Mouse (Mus musculus): ENCODE data around the gene B4galnt3. TPM values are rescaled to one million over a fixed set of nuclear protein-coding genes. Genes with fewer than 3 reads are reported as not detected.

The B4galnt3 gene
- polyA plus RNA-seq, 1 experiment from 2014 or later: 0.18 TPM

DNA sequence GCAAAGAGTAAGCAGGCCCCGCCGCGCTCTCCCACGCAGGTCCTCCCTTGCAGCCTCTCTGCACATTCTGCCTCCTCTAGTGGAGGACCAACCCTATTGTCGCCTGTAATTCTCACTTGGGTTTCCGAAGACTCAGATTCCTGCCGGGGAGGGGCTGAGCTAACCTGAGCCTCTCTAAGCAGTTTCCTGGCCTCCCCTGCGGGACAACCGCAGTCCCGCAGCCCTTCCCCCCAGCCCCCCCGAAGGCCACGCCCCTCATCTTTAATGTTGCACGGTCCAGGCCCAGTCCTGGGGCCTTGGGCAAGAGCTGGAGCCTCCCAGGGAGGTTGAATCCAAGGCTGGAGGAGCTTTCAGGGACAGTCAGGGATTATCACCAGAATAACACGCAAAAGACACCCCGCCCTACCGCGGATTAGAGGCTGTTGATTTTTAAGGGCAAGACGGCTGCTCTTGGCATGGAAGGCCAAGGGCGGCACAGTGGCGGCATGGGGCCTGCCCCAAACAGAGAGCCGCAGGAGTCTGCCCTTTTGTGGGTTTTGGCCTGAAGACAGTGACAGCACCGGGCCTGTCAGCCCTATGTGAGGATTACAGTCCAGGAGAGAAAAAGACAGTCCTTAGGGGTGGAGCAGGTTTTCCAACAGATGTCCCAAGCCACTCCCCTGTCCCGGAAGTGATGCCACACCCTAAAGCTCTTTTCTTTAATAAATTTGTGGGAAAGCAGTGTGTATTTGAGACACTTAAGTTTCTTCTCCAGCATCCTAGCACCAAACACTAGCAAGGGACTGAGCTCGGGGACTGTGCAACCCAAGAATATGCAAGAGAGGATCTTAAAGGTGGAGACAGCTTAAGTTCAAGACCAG lies 105.8 kb downstream of the B4galnt3 start:
- Histone ChIP-seq H3K9ac (replicated peaks; ENCODE audit: low read length) (0 out of 2 replicates have a peak overlapping the region, but pooled peaks have one; percentile 4), H3K4me1 (ENCODE audit: control insufficient read depth, insufficient read depth, low read length) (no peaks in the 10 kb centered on the region; the same call in 1 of the 2 replicates), H3K36me3 (replicated peaks; ENCODE audit: control insufficient read depth, insufficient read depth, low read depth, low read length) (no peaks in the 10 kb centered on the region), H3K4me2 (ENCODE audit: low read depth, low read length) (peak overlapping the region; percentile 27), H3K4me3 (ENCODE audit: low read depth, low read length) (no peak overlapping the region), H3K27ac (replicated peaks; ENCODE audit: low read depth, low read length) (no peak overlapping the region), H3K9me3 (replicated peaks; ENCODE audit: control insufficient read depth, low read length) (no peaks in the 10 kb centered on the region), H3K27me3 (ENCODE audit: control insufficient read depth, insufficient read depth, low read length) (no peaks in the 10 kb centered on the region)
- DNase-seq (ENCODE audit: low spot score) (peak; percentile 58), ATAC-seq (replicated peaks; ENCODE audit: insufficient number of reproducible peaks, low FRiP score, low TSS enrichment, low read depth) (peak; percentile 51)
- 16% methylated on average over 24 of the region's 24 CpGs for WGBS

DNA sequence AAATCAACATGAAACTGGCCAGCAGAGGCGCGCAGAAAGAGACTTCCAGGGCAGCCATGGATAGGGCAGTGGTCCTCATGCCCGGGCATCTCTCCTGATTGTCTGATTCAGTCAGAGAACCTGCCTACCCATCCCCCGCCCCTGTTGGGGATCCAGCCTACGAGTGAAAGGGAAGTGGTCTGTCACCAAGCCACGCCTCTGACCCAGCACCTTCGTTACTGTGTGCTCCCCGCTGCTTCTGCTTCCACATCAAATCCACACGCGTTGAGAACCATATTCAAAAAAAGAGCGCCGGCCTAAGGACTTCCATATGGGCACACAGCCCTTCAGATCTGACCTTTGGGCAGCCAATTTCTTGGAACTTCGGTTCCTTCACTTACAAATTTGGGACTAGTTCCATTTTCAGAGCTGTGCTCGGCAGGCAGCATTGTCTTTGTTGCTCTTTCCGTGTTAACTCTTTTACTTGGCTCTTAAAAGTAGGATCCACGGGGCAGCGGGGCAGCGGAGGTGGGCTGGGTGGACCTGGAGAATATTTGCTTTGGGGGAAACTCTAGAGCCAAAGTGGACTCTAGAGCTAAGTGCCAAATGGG lies 106.7 kb downstream of the B4galnt3 start:
- Histone ChIP-seq H3K27ac (replicated peaks; ENCODE audit: low read depth, low read length) (no peak overlapping the region), H3K9ac (replicated peaks; ENCODE audit: low read length) (peak overlapping the region; percentile 18), H3K27me3 (ENCODE audit: control insufficient read depth, insufficient read depth, low read length) (no peaks in the 10 kb centered on the region), H3K4me1 (ENCODE audit: control insufficient read depth, insufficient read depth, low read length) (no peaks in the 10 kb centered on the region; the same call in 1 of the 2 replicates), H3K4me2 (ENCODE audit: low read depth, low read length) (peak overlapping the region; percentile 27), H3K36me3 (replicated peaks; ENCODE audit: control insufficient read depth, insufficient read depth, low read depth, low read length) (no peaks in the 10 kb centered on the region), H3K4me3 (ENCODE audit: low read depth, low read length) (no peak overlapping the region), H3K9me3 (replicated peaks; ENCODE audit: control insufficient read depth, low read length) (no peaks in the 10 kb centered on the region)
- 11% methylated on average over 18 of the region's 18 CpGs for WGBS
- ATAC-seq (replicated peaks; ENCODE audit: insufficient number of reproducible peaks, low FRiP score, low TSS enrichment, low read depth) (no peak), DNase-seq (ENCODE audit: low spot score) (peak; percentile 63)

DNA sequence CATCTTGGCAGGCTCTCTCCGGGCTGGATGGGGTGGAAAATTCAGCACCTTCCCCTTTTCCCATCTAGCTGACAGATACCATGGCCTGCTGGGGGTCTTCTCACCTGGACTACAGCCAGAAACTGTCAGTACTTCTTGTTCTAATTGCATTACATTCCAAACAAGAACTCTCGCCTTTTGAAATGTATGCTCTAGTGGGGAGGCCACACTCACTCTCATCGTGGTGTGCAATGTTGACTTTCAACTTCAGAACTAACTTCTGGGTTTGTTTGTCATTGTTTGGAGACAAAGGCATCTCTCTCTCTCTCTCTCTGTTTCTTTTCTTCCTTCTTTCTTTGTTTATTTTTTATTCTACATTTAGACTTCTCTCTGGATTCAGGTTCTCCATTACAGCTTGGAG lies 107.8 kb downstream of the B4galnt3 start:
- DNase-seq (ENCODE audit: low spot score) (no peak), ATAC-seq (replicated peaks; ENCODE audit: insufficient number of reproducible peaks, low FRiP score, low TSS enrichment, low read depth) (no peak)
- Histone ChIP-seq H3K9me3 (replicated peaks; ENCODE audit: control insufficient read depth, low read length) (no peaks in the 10 kb centered on the region), H3K36me3 (replicated peaks; ENCODE audit: control insufficient read depth, insufficient read depth, low read depth, low read length) (no peaks in the 10 kb centered on the region), H3K4me3 (ENCODE audit: low read depth, low read length) (no peak overlapping the region), H3K9ac (replicated peaks; ENCODE audit: low read length) (no peak overlapping the region), H3K4me2 (ENCODE audit: low read depth, low read length) (no peak overlapping the region), H3K4me1 (ENCODE audit: control insufficient read depth, insufficient read depth, low read length) (no peaks in the 10 kb centered on the region; the same call in 1 of the 2 replicates), H3K27ac (replicated peaks; ENCODE audit: low read depth, low read length) (no peak overlapping the region), H3K27me3 (ENCODE audit: control insufficient read depth, insufficient read depth, low read length) (no peaks in the 10 kb centered on the region)
- WGBS: 54% methylated on average over 3 of the region's 3 CpGs

DNA sequence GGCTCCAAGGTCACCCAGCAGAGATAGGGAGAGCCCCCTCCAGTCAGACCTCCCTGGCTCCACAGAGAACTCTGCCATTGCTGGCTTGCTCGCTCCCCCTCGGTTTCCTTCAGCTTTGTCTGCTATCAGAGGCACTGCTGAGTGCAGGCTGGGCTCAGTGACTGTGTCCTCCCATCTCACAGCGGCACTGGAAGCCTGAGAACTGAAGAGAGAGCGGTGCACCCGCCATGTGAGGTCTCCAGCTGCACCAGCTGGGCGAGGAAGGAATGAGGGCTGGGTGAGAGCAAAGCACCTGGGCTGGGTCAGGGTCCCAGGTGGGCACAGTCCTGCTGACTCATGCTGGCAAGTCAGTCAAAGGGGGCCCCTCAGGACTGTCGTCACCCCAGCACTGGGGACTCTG lies 108.6 kb downstream of the B4galnt3 start:
- DNase-seq (ENCODE audit: low spot score): no peak
- H3K9me3 ChIP-seq (replicated peaks; ENCODE audit: control insufficient read depth, low read length): no peaks in the 10 kb centered on the region
- no peak overlapping the region for H3K27ac ChIP-seq (replicated peaks; ENCODE audit: low read depth, low read length)
- H3K4me1 ChIP-seq (ENCODE audit: control insufficient read depth, insufficient read depth, low read length): no peaks in the 10 kb centered on the region; the same call in 1 of the 2 replicates
- no peak overlapping the region for H3K4me3 ChIP-seq (ENCODE audit: low read depth, low read length)
- no peaks in the 10 kb centered on the region for H3K27me3 ChIP-seq (ENCODE audit: control insufficient read depth, insufficient read depth, low read length)
- WGBS: 69% methylated on average over 7 of the region's 7 CpGs
- no peak for ATAC-seq (replicated peaks; ENCODE audit: insufficient number of reproducible peaks, low FRiP score, low TSS enrichment, low read depth)
- no peak overlapping the region for H3K9ac ChIP-seq (replicated peaks; ENCODE audit: low read length)
- no peaks in the 10 kb centered on the region for H3K36me3 ChIP-seq (replicated peaks; ENCODE audit: control insufficient read depth, insufficient read depth, low read depth, low read length)
- H3K4me2 ChIP-seq (ENCODE audit: low read depth, low read length): no peak overlapping the region

DNA sequence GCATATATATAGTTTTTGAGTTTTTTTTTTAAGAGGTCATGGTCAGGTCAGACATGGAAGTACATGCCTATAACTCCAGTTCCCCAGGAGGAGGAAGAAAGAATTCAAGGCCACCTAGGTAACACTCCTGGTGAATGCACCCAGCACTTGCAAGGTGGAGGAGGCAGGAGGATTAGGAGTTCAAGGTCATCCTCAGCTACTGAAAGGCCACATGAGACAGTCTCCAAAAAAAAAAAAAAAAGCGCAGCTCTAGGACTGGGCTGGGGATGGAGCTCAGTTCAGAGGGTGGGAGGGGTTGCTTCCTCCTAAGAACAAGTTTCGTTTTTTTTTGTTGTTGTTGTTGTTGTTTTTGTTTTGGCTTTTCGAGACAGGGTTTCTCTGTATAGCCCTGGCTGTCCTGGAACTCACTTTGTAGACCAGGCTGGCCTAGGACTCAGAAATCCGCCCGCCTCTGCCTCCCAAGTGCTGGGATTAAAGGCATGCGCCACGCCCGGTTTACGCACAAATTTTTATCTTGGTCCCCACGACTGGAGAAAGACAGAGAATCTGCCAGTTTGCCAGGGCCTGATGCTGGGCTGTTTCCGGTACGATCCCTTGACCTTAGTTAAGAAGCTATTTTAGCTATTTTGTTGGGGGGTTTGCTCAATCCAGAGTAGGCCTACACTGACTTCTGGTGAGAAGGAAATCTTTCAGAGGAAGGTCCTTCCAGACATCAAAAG lies 109.2 kb downstream of the B4galnt3 start:
- no peak overlapping the region for H3K9ac ChIP-seq (replicated peaks; ENCODE audit: low read length)
- H3K4me1 ChIP-seq (ENCODE audit: control insufficient read depth, insufficient read depth, low read length): no peaks in the 10 kb centered on the region; the same call in 1 of the 2 replicates
- no peaks in the 10 kb centered on the region for H3K36me3 ChIP-seq (replicated peaks; ENCODE audit: control insufficient read depth, insufficient read depth, low read depth, low read length)
- WGBS: 91% methylated on average over 12 of the region's 12 CpGs
- H3K27ac ChIP-seq (replicated peaks; ENCODE audit: low read depth, low read length): no peak overlapping the region
- DNase-seq (ENCODE audit: low spot score) (no peak), ATAC-seq (replicated peaks; ENCODE audit: insufficient number of reproducible peaks, low FRiP score, low TSS enrichment, low read depth) (no peak)
- H3K4me3 ChIP-seq (ENCODE audit: low read depth, low read length): no peak overlapping the region
- H3K27me3 ChIP-seq (ENCODE audit: control insufficient read depth, insufficient read depth, low read length): no peaks in the 10 kb centered on the region
- no peaks in the 10 kb centered on the region for H3K9me3 ChIP-seq (replicated peaks; ENCODE audit: control insufficient read depth, low read length)
- no peak overlapping the region for H3K4me2 ChIP-seq (ENCODE audit: low read depth, low read length)

DNA sequence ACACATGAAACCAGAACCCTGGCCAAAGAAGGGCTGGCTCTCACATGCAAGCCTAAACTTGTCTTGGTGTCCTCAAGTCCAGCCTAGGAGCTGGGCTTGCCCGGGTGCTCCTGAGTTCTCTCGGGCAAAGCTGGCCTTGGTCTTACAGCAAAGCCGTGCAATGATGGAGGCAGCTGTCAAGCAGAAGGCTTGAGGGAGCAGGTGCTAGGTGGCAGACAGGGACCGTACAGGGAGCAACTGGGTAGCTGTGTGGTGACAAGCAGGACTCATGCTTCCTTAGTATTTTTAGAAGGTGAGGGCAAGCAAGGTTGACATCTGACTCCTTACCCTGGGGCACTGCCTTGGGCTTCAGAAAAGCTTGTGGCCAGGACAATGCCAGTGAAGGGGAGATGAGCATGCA lies 110.6 kb downstream of the B4galnt3 start:
- DNase-seq (ENCODE audit: low spot score) (no peak), ATAC-seq (replicated peaks; ENCODE audit: insufficient number of reproducible peaks, low FRiP score, low TSS enrichment, low read depth) (no peak)
- H3K36me3 ChIP-seq (replicated peaks; ENCODE audit: control insufficient read depth, insufficient read depth, low read depth, low read length): no peaks in the 10 kb centered on the region
- no peak overlapping the region for H3K9ac ChIP-seq (replicated peaks; ENCODE audit: low read length)
- H3K9me3 ChIP-seq (replicated peaks; ENCODE audit: control insufficient read depth, low read length): no peaks in the 10 kb centered on the region
- WGBS: 96% methylated on average over 4 of the region's 4 CpGs
- no peaks in the 10 kb centered on the region for H3K27me3 ChIP-seq (ENCODE audit: control insufficient read depth, insufficient read depth, low read length)
- no peak overlapping the region for H3K27ac ChIP-seq (replicated peaks; ENCODE audit: low read depth, low read length)
- no peaks in the 10 kb centered on the region; the same call in 1 of the 2 replicates for H3K4me1 ChIP-seq (ENCODE audit: control insufficient read depth, insufficient read depth, low read length)
- no peak overlapping the region for H3K4me2 ChIP-seq (ENCODE audit: low read depth, low read length)
- H3K4me3 ChIP-seq (ENCODE audit: low read depth, low read length): no peak overlapping the region

DNA sequence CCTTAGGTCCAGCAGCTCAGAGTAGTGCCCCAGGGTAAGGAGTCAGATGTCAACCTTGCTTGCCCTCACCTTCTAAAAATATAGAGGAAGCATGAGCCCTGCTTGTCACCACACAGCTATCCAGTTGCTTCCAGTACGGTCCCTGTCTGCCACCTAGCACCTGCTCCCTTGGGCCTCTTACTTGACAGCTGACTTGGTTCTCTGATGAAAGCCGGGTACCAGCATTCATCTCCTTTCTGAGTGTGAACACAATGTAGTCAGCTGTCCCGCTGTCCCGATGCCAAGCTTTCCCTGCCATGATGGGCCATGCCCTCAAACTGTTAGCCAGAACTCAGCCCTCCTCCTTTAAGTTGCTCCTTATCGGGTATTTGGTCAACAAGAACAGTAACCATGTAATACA lies 112.2 kb downstream of the B4galnt3 start:
- H3K27me3 ChIP-seq (ENCODE audit: control insufficient read depth, insufficient read depth, low read length): no peaks in the 10 kb centered on the region
- WGBS: 86% methylated on average over 5 of the region's 5 CpGs
- H3K27ac ChIP-seq (replicated peaks; ENCODE audit: low read depth, low read length): no peak overlapping the region
- DNase-seq (ENCODE audit: low spot score) (no peak), ATAC-seq (replicated peaks; ENCODE audit: insufficient number of reproducible peaks, low FRiP score, low TSS enrichment, low read depth) (no peak)
- no peaks in the 10 kb centered on the region for H3K36me3 ChIP-seq (replicated peaks; ENCODE audit: control insufficient read depth, insufficient read depth, low read depth, low read length)
- no peak overlapping the region for H3K4me2 ChIP-seq (ENCODE audit: low read depth, low read length)
- no peak overlapping the region for H3K4me3 ChIP-seq (ENCODE audit: low read depth, low read length)
- H3K9me3 ChIP-seq (replicated peaks; ENCODE audit: control insufficient read depth, low read length): no peaks in the 10 kb centered on the region
- no peaks in the 10 kb centered on the region for H3K4me1 ChIP-seq (ENCODE audit: control insufficient read depth, insufficient read depth, low read length)
- no peak overlapping the region for H3K9ac ChIP-seq (replicated peaks; ENCODE audit: low read length)
